Mouse (Mus musculus) CH12.LX (cell line): ENCODE data around the gene Rfx2. TPM values are rescaled to one million over a fixed set of nuclear protein-coding genes. Genes with fewer than 3 reads are reported as not detected.

Experiments used
- DNase-seq: peaks from one replicate; pipeline ENCODE4 v3.0.0-alpha.2; 2013; ENCODE audit errors: extremely low read depth
- H3K27ac ChIP-seq: 2 replicates; pipeline ENCODE4 v1.5.1; 2012; ENCODE audit warnings: low read depth, mild to moderate bottlenecking, control low read depth, moderate library complexity; ENCODE audit not compliant: insufficient read depth
- H3K27me3 ChIP-seq: replicated peaks from 2 replicates; pipeline ENCODE3; 2012; ENCODE audit warnings: inconsistent platforms
- H3K36me3 ChIP-seq, 2 experiments: replicated peaks in 1 of 2; 2 replicates each; pipeline versions ENCODE3 to v1.6.1; 2012; ENCODE audit warnings: inconsistent platforms in 1 of 2, low read length in 1 of 2, mild to moderate bottlenecking in 1 of 2, mixed read lengths in 1 of 2, moderate library complexity in 1 of 2; ENCODE audit not compliant: control insufficient read depth in 1 of 2, insufficient read depth in 1 of 2
- H3K4me1 ChIP-seq, 2 experiments: 2 replicates each; pipeline ENCODE4 v1.6.1; 2012; ENCODE audit warnings: inconsistent platforms in 1 of 2, moderate library complexity in 1 of 2; ENCODE audit not compliant: insufficient read depth in 2 of 2, control insufficient read depth in 1 of 2
- H3K4me2 ChIP-seq: 2 replicates; pipeline ENCODE4 v1.6.1; 2012; ENCODE audit warnings: low read depth, mild to moderate bottlenecking, control low read depth; ENCODE audit not compliant: poor library complexity, insufficient read depth, severe bottlenecking
- H3K4me3 ChIP-seq, 3 experiments: fragments of 150-350 bp in 1 of 3; sonication (generic) in 1 of 3; replicated peaks in 1 of 3; 2 replicates each; pipeline versions ENCODE3 to v1.5.1; 2011 to 2012; ENCODE audit warnings: low read depth in 2 of 3, low read length in 2 of 3, mild to moderate bottlenecking in 2 of 3, moderate library complexity in 2 of 3, control low read depth in 1 of 3, improper control_type of control experiment in 1 of 3, inconsistent platforms in 1 of 3, mixed read lengths in 1 of 3; ENCODE audit not compliant: poor library complexity in 1 of 3
- H3K79me2 ChIP-seq: replicated peaks from 2 replicates; pipeline ENCODE4 v1.6.1; 2012; ENCODE audit warnings: mild to moderate bottlenecking, moderate library complexity; ENCODE audit not compliant: control insufficient read depth, poor library complexity, insufficient read depth, severe bottlenecking; ENCODE audit errors: extremely low read depth
- H3K9ac ChIP-seq: 2 replicates; pipeline ENCODE4 v1.6.1; 2012; ENCODE audit warnings: low read depth, mild to moderate bottlenecking, control low read depth, moderate library complexity; ENCODE audit not compliant: insufficient read depth
- H3K9me3 ChIP-seq: replicated peaks from 2 replicates; pipeline ENCODE3; 2012; ENCODE audit warnings: low read length, inconsistent platforms, mixed read lengths
- BHLHE40 ChIP-seq: IDR thresholded peaks from 2 replicates; pipeline ENCODE4 v1.6.1; 2011; ENCODE audit warnings: mild to moderate bottlenecking, low read depth, low read length, improper control_type of control experiment
- CHD1 ChIP-seq: IDR thresholded peaks from 2 replicates; pipeline ENCODE4 v1.6.1; 2012; ENCODE audit warnings: low read depth, low read length, improper control_type of control experiment, inconsistent platforms
- CHD2 ChIP-seq: IDR thresholded peaks from 2 replicates; pipeline ENCODE4 v1.6.1; 2011; ENCODE audit warnings: low read length, improper control_type of control experiment
- CTCF ChIP-seq, 2 experiments: IDR thresholded peaks in 1 of 2; conservative IDR thresholded peaks in 1 of 2; 2 replicates each; pipeline ENCODE4 v1.5.1; 2011 to 2012; ENCODE audit warnings: low read depth in 2 of 2, low read length in 2 of 2, improper control_type of control experiment in 1 of 2, inconsistent platforms in 1 of 2, mild to moderate bottlenecking in 1 of 2, moderate library complexity in 1 of 2
- E2F4 ChIP-seq: IDR thresholded peaks from 2 replicates; pipeline ENCODE4 v1.6.1; 2011; ENCODE audit warnings: low read depth, low read length, improper control_type of control experiment; ENCODE audit not compliant: insufficient replicate concordance
- ELF1 ChIP-seq: IDR thresholded peaks from 2 replicates; pipeline ENCODE4 v1.6.1; 2014; ENCODE audit warnings: low read depth, mild to moderate bottlenecking, inconsistent platforms, low read length, improper control_type of control experiment
- EP300 ChIP-seq: IDR thresholded peaks from 2 replicates; pipeline ENCODE4 v1.6.1; 2011; ENCODE audit warnings: low read length, improper control_type of control experiment
- ETS1 ChIP-seq: conservative IDR thresholded peaks from 2 replicates; pipeline ENCODE4 v1.6.1; 2012; ENCODE audit warnings: low read depth, mild to moderate bottlenecking, inconsistent platforms, low read length, improper control_type of control experiment, moderate library complexity
- GABPA ChIP-seq: IDR thresholded peaks from 2 replicates; pipeline ENCODE4 v1.6.1; 2012; ENCODE audit warnings: low read depth, low read length, improper control_type of control experiment, inconsistent platforms; ENCODE audit not compliant: insufficient replicate concordance
- IRF4 ChIP-seq: IDR thresholded peaks from 2 replicates; pipeline ENCODE4 v1.6.1; 2014; ENCODE audit warnings: low read depth, mild to moderate bottlenecking, inconsistent platforms, low read length, improper control_type of control experiment
- JUN ChIP-seq: IDR thresholded peaks from 2 replicates; pipeline ENCODE4 v1.6.1; 2011; ENCODE audit warnings: low read depth, mild to moderate bottlenecking, low read length, improper control_type of control experiment, moderate library complexity; ENCODE audit not compliant: insufficient read depth
- KAT2A ChIP-seq: IDR thresholded peaks from 2 replicates; pipeline ENCODE4 v1.6.1; 2012; ENCODE audit warnings: low read length, improper control_type of control experiment, inconsistent platforms; ENCODE audit not compliant: insufficient replicate concordance
- MAFK ChIP-seq: IDR thresholded peaks from 2 replicates; pipeline ENCODE4 v1.6.1; 2011; ENCODE audit warnings: low read length, improper control_type of control experiment; ENCODE audit not compliant: insufficient replicate concordance
- MAX ChIP-seq: IDR thresholded peaks from 2 replicates; pipeline ENCODE4 v1.6.1; 2011; ENCODE audit warnings: low read length, improper control_type of control experiment
- MAZ ChIP-seq: IDR thresholded peaks from 2 replicates; pipeline ENCODE4 v1.6.1; 2012; ENCODE audit warnings: low read depth, mild to moderate bottlenecking, inconsistent platforms, low read length, improper control_type of control experiment, moderate library complexity
- MEF2A ChIP-seq: IDR thresholded peaks from 2 replicates; pipeline ENCODE4 v1.6.1; 2014; ENCODE audit warnings: low read depth, mild to moderate bottlenecking, inconsistent platforms, low read length, improper control_type of control experiment, borderline replicate concordance
- MXI1 ChIP-seq: IDR thresholded peaks from 2 replicates; pipeline ENCODE4 v1.6.1; 2011; ENCODE audit warnings: mild to moderate bottlenecking, low read depth, low read length, improper control_type of control experiment
- MYC ChIP-seq: IDR thresholded peaks from 2 replicates; pipeline ENCODE4 v1.6.1; 2011; ENCODE audit warnings: low read depth, mild to moderate bottlenecking, improper control_type of control experiment, low read length
- NELFE ChIP-seq: IDR thresholded peaks from 2 replicates; pipeline ENCODE4 v1.6.1; 2011; ENCODE audit warnings: low read depth, low read length, improper control_type of control experiment
- PAX5 ChIP-seq: IDR thresholded peaks from 2 replicates; pipeline ENCODE4 v1.6.1; 2012; ENCODE audit warnings: low read length, inconsistent platforms, mixed read lengths
- POLR2A ChIP-seq: IDR thresholded peaks from 2 replicates; pipeline ENCODE4 v1.6.1; 2011; ENCODE audit warnings: low read depth, mild to moderate bottlenecking, improper control_type of control experiment, low read length
- POLR2AphosphoS2 ChIP-seq: IDR thresholded peaks from 2 replicates; pipeline ENCODE4 v1.6.1; 2011; ENCODE audit warnings: low read depth, low read length, improper control_type of control experiment
- RAD21 ChIP-seq: IDR thresholded peaks from 2 replicates; pipeline ENCODE4 v1.6.1; 2011; ENCODE audit warnings: low read depth, mild to moderate bottlenecking, low read length, improper control_type of control experiment, moderate library complexity
- RCOR1 ChIP-seq: conservative IDR thresholded peaks from 2 replicates; pipeline ENCODE4 v1.6.1; 2012; ENCODE audit warnings: low read depth, mild to moderate bottlenecking, inconsistent platforms, low read length, improper control_type of control experiment
- SIN3A ChIP-seq: IDR thresholded peaks from 2 replicates; pipeline ENCODE4 v1.6.1; 2012; ENCODE audit warnings: low read length, improper control_type of control experiment, inconsistent platforms
- SMC3 ChIP-seq: IDR thresholded peaks from 2 replicates; pipeline ENCODE4 v1.6.1; 2011; ENCODE audit warnings: low read depth, low read length, improper control_type of control experiment
- TCF12 ChIP-seq: IDR thresholded peaks from 2 replicates; pipeline ENCODE4 v1.6.1; 2014; ENCODE audit warnings: low read depth, mild to moderate bottlenecking, inconsistent platforms, low read length, improper control_type of control experiment
- UBTF ChIP-seq: IDR thresholded peaks from 2 replicates; pipeline ENCODE4 v1.6.1; 2012; ENCODE audit warnings: low read depth, mild to moderate bottlenecking, inconsistent platforms, low read length, improper control_type of control experiment, moderate library complexity
- USF1 ChIP-seq: IDR thresholded peaks from 2 replicates; pipeline ENCODE4 v1.6.1; 2014; ENCODE audit warnings: low read depth, mild to moderate bottlenecking, inconsistent platforms, low read length, improper control_type of control experiment
- ZC3H11A ChIP-seq: IDR thresholded peaks from 2 replicates; pipeline ENCODE4 v1.6.1; 2012; ENCODE audit warnings: low read depth, mild to moderate bottlenecking, inconsistent platforms, low read length, improper control_type of control experiment
- dilution Hi-C: fragments of 300-500 bp; cut with MboI; formaldehyde crosslinking; loops from 2 replicates; pipeline ENCODE4 v1.14.3; 2020; ENCODE audit warnings: low sequenced_read_pairs; ENCODE audit not compliant: extremely low pct_unique_long_range_greater_than_20kb, extremely low pct_ligation_motif_present
- in situ Hi-C: fragments of 300-500 bp; cut with MboI; formaldehyde crosslinking; loops from 3 replicates; pipeline ENCODE4 v1.14.3; 2019; ENCODE audit warnings: low sequenced_read_pairs, low pct_ligation_motif_present, low pct_unique_long_range_greater_than_20kb, mixed read lengths
- polyA plus RNA-seq: library from polyadenylated mRNA; unstranded; fragments of >175 nt; gene quantifications from 2 replicates; pipeline ENCODE4 v1.2.1, GENCODE M21; 2012; ENCODE audit warnings: low read depth; ENCODE audit not compliant: insufficient read length
- total RNA-seq, 2 experiments: library from RNA; depleted of rRNA; stranded (reverse); fragments of 300-350 nt in 1 of 2; fragments of >200 nt in 1 of 2; gene quantifications; 2 replicates each; pipeline ENCODE4 v1.2.3; 2012 to 2014

Rfx2 gene
- total and polyA plus RNA-seq, 3 experiments, result 0.16 to 1.1 (median 0.34) TPM

DNA sequence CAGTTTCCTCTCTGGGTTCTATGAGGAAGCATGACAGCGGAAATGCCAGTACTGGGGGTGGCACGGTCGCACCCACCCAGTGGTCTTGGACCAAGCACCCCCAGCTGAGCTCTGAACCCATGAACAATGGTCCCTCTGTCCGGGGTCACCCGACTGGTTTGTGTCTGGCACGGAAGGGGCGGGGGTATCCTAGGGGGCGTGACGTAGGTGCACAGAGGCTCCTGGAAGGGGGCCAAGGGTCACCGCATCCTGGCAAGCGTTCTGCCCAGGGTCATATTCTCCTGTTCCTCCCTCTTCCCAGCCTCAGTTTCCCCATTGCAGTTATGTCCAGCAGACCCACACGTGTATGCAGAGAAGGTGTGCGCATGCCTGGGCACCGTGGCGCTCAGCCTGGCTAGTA lies 77.4 kb downstream of the Rfx2 start (continued):
- TF ChIP-seq KAT2A, result no peak

DNA sequence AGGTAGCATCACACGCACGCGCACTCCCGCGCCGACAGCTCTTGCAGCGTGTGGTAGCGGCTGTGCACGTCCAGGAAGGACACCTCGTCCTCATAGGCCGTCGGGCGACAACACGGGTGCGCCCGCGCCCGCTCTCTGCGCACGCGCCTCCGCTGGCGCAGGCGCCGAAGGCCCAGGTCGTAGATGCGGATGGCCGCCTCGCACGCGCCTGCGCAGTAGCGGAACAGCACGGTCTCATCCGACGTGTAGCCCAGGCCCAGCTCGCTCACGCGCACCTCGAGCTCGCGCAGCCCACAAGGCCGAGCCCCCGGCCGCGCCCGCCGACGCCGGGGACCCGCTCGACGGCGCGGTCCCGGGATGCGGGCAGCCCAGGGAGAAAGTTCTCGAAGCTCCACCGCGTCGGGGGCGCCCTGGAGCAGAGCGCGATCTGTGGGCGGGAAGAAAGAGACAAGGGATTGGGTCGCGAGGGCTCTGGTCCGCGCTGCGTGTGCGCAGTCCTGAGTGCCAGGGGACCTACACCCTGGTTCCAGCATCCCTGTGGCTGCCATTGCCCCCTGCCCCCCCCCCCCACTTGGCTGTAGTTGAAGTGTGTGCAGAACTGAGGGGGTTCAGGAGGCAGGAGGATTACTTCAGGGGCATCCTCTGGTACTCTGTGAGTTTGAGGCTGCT lies 79.3 kb downstream of the Rfx2 start:
- no peak overlapping the region for H3K4me3 ChIP-seq
- dilution Hi-C loops (no loop called here), in situ Hi-C loops (no loop called here)
- TF ChIP-seq POLR2A (no peak), MEF2A (no peak), UBTF (no peak), POLR2AphosphoS2 (no peak), NELFE (no peak), MXI1 (no peak), IRF4 (no peak), E2F4 (no peak), USF1 (no peak), GABPA (no peak), CHD1 (no peak), ZC3H11A (no peak), MYC (no peak), MAX (no peak), PAX5 (no peak), RAD21 (no peak), BHLHE40 (no peak), EP300 (no peak), MAZ (no peak), TCF12 (no peak)
- no peaks in the 10 kb centered on the region for H3K79me2 ChIP-seq
- H3K4me2 ChIP-seq, result no peak overlapping the region
- H3K36me3 ChIP-seq, result no peaks in the 10 kb centered on the region
- H3K27me3 ChIP-seq, result peaks cover 61% of the 10 kb centered on the region
- H3K27ac ChIP-seq, result no peak overlapping the region
- DNase-seq, result no peak
- H3K9ac ChIP-seq, result no peak overlapping the region
- H3K9me3 ChIP-seq, result peaks cover 32% of the 10 kb centered on the region
- H3K4me1 ChIP-seq, result no peaks in the 10 kb centered on the region

DNA sequence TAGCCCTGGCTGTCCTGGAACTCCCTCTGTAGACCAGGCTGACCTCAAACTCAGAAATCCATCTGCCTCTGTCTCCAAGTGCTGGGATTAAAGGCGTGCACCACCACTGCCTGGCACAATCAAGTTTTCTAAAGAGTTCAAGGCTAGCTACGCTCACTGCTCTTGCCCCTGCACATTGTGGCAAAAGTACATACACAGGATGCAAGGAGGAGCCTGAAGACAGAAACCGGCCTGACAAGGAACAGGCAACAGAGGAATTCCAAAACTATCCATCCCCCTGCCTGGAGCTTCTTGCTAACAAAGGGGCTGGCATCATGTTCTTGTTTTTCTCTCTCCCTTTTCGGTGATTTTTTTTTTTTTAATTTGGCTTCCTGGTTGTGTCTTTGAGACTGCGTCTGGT lies 86.6 kb downstream of the Rfx2 start:
- in situ Hi-C loops (no loop called here), dilution Hi-C loops (no loop called here)
- no peak overlapping the region for H3K4me3 ChIP-seq
- H3K4me1 ChIP-seq, result 0 out of 4 replicates have a peak, but pooled peaks cover 0 to 2% of the 10 kb centered on the region in 2 experiments
- DNase-seq, result no peak
- no peak overlapping the region for H3K27ac ChIP-seq
- TF ChIP-seq NELFE (no peak), MAX (no peak), CHD2 (no peak), SMC3 (no peak), MEF2A (no peak), MAFK (no peak), IRF4 (no peak), JUN (no peak), MXI1 (no peak), SIN3A (no peak), RCOR1 (no peak), ELF1 (no peak), PAX5 (no peak), CHD1 (no peak), CTCF (conservative IDR thresholded peaks at IDR 0.05 in 1 of 2, IDR thresholded peaks at IDR 0.05 in 1 of 2; ENCODE audit: low read depth in 2 of 2, low read length in 2 of 2) (no peak), ETS1 (no peak), TCF12 (no peak)
- no peak overlapping the region for H3K9ac ChIP-seq
- H3K36me3 ChIP-seq, result no peaks in the 10 kb centered on the region
- H3K4me2 ChIP-seq, result no peak overlapping the region
- H3K9me3 ChIP-seq, result peaks cover 12% of the 10 kb centered on the region
- no peaks in the 10 kb centered on the region for H3K79me2 ChIP-seq
- H3K27me3 ChIP-seq, result peaks cover 67% of the 10 kb centered on the region
